Mouse (Mus musculus) olfactory bulb, adult 2 months (tissue): ENCODE measurements around the gene Rora.

Experiments
- CTCF ChIP-seq: fragments of 200-500 bp; IDR thresholded peaks from 2 replicates; pipeline ENCODE4 v1.5.1; 2012; ENCODE audit warnings: low read depth, mild to moderate bottlenecking, low read length, moderate library complexity; ENCODE audit not compliant: insufficient read depth
- POLR2A ChIP-seq: fragments of 200-500 bp; IDR thresholded peaks from 2 replicates; pipeline ENCODE4 v1.6.1; 2012; ENCODE audit warnings: mild to moderate bottlenecking, low read depth, low read length, moderate library complexity; ENCODE audit not compliant: insufficient read depth

- TF ChIP-seq CTCF (no peak), POLR2A (no peak)
Measured at GRCm38 (mm10) chr9:68947707-68948106, 294.1 kb downstream of the Rora start.
